Mouse (Mus musculus) spleen, postnatal 36 days (tissue): Measurements from ENCODE around the gene Dcst2.

Experiments
- DNase-seq, 2 experiments: peaks; one replicate each; pipeline ENCODE4 v3.0.0; 2022; ENCODE audit warnings: low spot score in 2 of 2, mixed read lengths in 1 of 2

The Dcst2 gene

DNA sequence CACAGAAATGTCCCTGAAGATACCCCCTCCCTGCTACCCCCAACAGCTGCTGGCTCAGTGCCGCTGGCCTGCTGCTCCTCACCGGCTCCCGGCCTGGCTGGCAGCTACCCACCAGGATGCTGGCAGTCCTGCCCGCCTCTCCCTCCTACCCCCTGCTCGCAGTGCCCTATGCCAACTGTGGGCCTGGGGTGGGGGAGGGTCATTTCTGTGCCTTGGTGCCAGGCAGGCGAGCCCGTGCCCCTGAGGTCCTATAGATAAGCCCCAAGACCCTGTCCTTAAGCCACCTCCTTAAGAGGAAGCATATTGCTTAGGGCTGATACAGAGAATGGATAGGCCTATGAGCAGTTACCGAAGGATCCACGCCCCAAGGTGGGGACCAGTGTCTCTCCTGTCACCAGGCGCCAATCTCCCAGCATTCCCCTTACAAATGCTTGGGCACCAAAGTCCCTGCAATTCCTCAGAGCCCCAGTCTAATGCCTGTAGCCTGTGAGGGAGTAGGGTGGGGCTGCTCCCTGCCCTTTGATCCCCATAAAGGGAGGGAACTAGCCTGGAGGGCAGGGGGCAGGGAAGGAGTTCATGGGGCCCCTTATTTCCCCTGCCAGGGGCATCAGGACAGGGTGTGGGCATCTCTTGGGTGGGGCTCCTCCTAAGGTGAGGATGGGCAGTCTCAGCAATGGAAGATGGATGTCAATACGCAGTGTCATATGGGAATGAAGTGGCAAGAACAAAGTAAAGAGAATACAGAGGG, 26.5 kb downstream of the Dcst2 start:
- DNase-seq = no peak

GRCm38 (mm10) chr3:89388901-89389740, 27.3 kb downstream of the Dcst2 start:
- DNase-seq = peak; percentile 74 to 79

GRCm38 (mm10) chr3:89390111-89390515, 28.3 kb downstream of the Dcst2 start:
- peak in 1 of 2 experiments; percentile 38 for DNase-seq

GRCm38 (mm10) chr3:89390699-89391662, 29.2 kb downstream of the Dcst2 start:
- peak; percentile 70 to 75 for DNase-seq

- DNase-seq = peak; percentile 41 to 45
Measured at GRCm38 (mm10) chr3:89391663-89392511, 30.1 kb downstream of the Dcst2 start.

DNA sequence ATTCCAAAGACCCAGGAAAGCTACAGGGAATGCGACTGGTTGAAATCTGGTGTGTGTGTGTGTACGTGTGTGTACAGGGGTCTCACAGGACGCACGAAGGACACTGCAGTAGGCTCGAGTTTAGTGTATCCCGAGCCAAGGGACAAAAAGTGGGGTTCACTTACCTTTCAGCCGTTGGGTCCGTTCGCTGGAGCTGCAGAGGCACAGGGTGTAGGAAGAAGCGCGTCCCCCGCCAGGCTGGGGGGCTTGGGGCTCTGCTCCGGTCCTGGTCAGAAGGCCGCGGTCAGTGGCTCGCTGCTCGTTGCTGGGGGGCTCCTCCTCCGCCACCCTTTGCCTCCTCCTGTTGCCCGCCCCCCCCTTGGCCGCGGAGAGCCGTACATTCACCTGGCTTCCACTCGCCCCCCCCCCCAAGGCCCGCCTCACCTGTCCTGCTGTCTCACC, 31.1 kb downstream of the Dcst2 start:
- peak; percentile 27 to 36 for DNase-seq

DNA sequence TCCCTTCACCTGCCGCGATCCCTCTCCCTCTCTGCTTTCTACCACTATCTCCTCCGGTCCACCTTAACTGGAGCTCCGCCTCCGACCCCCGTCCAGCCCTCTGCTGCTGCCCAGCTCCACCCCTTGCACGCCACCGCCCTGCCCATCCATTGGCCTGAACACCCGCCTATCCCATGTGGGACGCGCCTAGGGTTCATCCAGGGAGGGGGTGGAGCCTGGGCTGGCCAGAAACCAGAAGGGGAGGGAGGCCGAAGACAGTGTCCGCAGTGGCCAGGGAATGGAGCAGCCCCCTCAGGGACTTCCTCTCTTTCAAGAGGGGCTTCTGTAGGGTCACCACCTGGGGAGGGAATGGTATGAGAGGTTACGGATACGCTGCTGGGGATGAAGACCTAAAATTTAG, 31.8 kb downstream of the Dcst2 start:
- DNase-seq = peak; percentile 98

DNA sequence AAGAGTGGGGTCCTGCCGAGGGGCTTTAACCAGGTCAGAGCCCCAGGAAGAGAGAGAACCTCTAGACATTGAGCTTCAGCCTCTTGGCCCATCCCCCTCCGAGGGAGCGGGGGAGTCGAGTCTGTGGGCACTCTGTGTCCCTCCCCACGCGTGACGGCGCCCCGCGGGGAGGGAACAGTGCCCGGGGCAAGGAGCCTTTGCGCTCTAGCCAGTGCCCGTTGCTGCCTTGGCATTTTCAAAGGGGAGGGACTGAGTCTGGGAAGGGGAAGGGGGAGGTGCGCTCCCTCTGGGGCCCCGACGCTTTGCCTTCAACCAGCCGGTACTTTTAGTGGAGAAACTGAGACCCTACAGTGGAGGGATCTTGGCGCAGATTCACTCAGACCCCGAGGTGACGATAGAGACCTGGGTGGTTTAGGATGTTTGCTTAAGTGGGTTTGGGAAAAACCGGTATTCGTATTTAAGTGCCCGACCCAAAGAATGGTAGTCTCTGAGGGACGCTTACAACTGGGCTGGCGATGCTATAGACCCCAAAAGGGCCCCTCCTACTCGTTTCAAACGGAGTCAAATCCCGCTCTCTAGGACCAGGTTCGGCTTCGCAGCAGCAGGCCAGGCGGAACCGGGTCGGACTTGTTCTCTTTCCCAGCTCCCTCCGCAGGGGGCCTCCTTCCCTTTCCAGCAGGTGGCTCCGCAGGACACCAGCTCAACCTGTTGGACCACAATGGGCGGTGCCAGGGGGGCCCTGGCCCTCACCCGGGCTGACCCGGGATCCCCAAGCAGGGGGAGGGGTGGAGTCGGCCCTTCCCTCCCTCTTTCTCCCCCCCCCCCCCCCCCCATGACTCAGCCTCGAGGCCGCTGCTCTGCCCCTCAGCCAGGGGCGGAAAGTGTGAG, 32.5 kb downstream of the Dcst2 start, which contains the start of gene Zbtb7b:
Gene Zbtb7b, minus strand, starts transcription at position 771 of the 888 bp plus-strand sequence.
- peak; percentile 59 to 66 for DNase-seq

GRCm38 (mm10) chr3:89394894-89395256, 33.1 kb downstream of the Dcst2 start:
- DNase-seq = peak; percentile 46 to 70

GRCm38 (mm10) chr3:89395419-89395805, 33.6 kb downstream of the Dcst2 start:
- DNase-seq = no peak

- peak; percentile 55 to 58 for DNase-seq
Measured at GRCm38 (mm10) chr3:89395806-89396653, 34.3 kb downstream of the Dcst2 start.

GRCm38 (mm10) chr3:89396654-89397005, 34.9 kb downstream of the Dcst2 start:
- no peak for DNase-seq

GRCm38 (mm10) chr3:89401329-89401728, 39.6 kb downstream of the Dcst2 start:
- DNase-seq = no peak

GRCm38 (mm10) chr3:89402693-89403092, 40.9 kb downstream of the Dcst2 start, which contains the start of gene Lenep:
Gene Lenep (minus strand): TSS chr3:89402793.
- no peak for DNase-seq

DNA sequence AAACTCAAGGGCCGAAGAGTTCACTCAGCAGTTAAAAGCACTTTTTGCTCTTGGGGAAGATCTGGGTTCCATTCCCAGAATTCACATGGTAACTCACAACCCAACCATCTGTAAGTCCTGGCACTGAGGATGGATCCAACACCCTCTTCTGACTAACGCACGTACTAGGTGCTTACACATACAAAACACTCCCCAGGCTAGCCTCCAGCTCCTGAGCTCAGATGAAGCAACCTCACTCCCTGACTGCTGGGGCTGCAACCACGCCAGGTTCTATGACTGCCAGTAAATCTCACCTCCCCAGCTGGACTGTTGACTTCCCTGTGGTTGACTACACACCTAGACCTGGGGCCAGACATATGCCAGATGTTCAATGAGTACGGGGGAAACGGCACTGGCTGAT, 45.1 kb downstream of the Dcst2 start:
- DNase-seq = no peak

DNA sequence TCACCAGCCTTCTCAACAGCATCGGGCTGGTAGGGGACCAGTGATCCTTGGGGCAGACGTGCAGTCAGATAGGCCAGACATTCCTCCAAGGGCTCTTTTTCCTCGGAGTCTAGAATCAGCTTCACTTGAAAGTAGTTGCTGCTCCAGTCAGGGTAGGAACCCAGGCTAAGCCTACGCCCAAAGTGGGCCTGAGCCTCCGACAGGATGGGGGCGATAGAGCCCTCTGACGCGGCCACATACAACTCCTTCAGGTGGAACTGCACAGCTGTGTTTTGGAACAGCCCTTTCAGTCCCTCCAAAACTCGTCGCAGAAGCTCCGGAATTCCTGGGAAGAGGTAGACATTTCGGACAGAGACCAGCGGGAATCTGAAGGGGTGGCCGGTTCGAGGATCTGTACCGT, 46.7 kb downstream of the Dcst2 start:
- no peak for DNase-seq

DNA sequence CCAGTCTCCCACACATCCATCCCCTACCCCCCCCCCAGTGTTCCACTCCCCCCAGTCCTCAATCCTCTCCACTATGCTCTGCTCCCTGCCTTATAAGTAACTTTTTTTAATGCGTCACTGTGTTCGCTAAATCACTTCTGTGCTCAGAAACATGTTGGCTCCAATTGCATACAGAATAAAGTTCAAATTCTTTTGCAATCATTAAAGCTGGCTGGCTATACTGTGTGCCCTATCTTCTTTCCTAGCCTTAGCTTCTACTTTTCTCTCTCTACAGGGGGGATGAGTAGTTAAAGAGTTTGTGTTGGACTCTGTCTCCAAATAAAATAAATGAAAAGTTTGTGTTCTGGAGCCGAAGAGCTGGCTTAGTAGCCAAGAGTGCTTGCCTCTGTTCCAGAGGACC, 47.9 kb downstream of the Dcst2 start:
- no peak for DNase-seq

- no peak for DNase-seq
Measured at GRCm38 (mm10) chr3:89410864-89411263, 49.1 kb downstream of the Dcst2 start.
